Mouse (Mus musculus): ENCODE data around the gene Selenof. TPM values are rescaled to one million over a fixed set of nuclear protein-coding genes. Genes with fewer than 3 reads are reported as not detected.
A peak's percentile ranks its signal among the peaks of the same experiment; 100 is the strongest.

The Selenof gene
- polyA plus RNA-seq, 1 experiment from 2014 or later = 756 TPM

DNA sequence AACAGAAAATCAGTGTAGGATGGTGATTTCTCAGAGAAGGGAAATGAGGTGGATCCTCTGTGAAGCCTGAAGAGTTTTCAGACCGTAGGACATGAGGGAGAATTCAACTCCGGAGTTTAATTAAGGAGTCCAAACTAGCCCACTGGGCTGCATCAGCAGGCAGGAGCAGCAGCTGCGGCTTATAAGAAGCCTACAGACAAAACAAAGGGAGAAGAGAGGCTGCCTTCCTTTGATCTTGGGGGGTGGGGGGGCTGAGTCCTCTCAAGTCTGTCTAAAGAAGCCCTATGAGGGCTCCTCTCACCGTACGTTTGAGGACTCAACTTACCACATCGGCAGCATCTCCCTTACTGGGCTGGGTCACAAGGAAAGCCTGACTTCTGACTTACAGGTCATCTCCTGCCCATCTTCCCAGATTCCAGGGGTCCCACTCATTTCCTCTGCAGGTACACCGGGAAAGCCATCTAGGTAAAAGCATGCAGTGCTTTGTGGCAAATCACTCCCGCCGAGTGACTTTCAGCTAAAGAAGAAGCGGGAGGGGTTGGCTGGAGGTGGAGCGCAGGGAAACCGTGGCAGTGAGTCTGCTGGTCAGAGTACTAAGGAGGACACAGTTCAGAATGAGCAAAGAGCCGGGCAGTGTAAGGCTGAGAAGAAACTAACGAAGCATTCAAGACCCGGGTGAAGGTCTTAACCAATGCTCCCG, 13.3 kb upstream of the Selenof start:
- Histone ChIP-seq H3K9me3 (ENCODE audit: control insufficient read depth, low read length) (no peaks in the 10 kb centered on the region), H3K9ac (ENCODE audit: low read length) (peak overlapping the region; percentile 31; the same call in 1 of the 2 replicates), H3K27me3 (ENCODE audit: control insufficient read depth, insufficient read depth, low read depth, low read length) (no peaks in the 10 kb centered on the region), H3K36me3 (ENCODE audit: control insufficient read depth, insufficient read depth, low read length) (no peaks in the 10 kb centered on the region), H3K27ac (ENCODE audit: low read length) (no peak overlapping the region), H3K4me3 (ENCODE audit: low read length) (no peak overlapping the region; the same call in 1 of the 2 replicates), H3K4me1 (replicated peaks; ENCODE audit: control insufficient read depth, insufficient read depth, low read length) (peaks cover 19% of the 10 kb centered on the region), H3K4me2 (ENCODE audit: low read depth, low read length) (no peak overlapping the region)
- WGBS = 24% methylated on average over 16 of the region's 16 CpGs
- 0 out of 2 replicates have a peak, but pooled peaks have one; percentile 27 for ATAC-seq (ENCODE audit: low read depth)

DNA sequence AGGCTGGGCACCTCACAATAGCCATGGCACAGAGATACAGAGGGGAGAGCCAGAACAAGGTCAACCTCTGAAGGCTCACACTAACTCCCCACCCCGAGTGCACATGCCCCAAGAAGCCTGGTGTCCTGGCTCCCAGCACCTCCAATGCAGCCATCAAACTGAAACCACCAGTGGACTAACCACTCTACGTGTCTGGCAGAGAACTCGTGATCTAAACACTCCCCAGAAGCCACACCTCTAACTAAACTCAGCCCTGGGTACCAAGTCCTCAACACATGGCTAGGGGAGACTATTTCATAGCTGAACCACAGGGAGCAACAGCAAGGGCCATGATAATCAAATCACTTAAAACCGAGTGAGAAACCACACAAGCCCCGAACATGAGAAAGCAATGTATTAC, 11.8 kb upstream of the Selenof start:
- no peaks in the 10 kb centered on the region for H3K27me3 ChIP-seq (ENCODE audit: control insufficient read depth, insufficient read depth, low read depth, low read length)
- H3K9me3 ChIP-seq (ENCODE audit: control insufficient read depth, low read length) = no peaks in the 10 kb centered on the region
- WGBS = 39% methylated on average over 5 of the region's 5 CpGs
- H3K4me3 ChIP-seq (ENCODE audit: low read length) = no peak overlapping the region
- H3K36me3 ChIP-seq (ENCODE audit: control insufficient read depth, insufficient read depth, low read length) = no peaks in the 10 kb centered on the region
- no peak for ATAC-seq (ENCODE audit: low read depth)
- H3K27ac ChIP-seq (ENCODE audit: low read length) = no peak overlapping the region
- H3K4me1 ChIP-seq (replicated peaks; ENCODE audit: control insufficient read depth, insufficient read depth, low read length) = peaks cover 19% of the 10 kb centered on the region
- no peak overlapping the region for H3K4me2 ChIP-seq (ENCODE audit: low read depth, low read length)
- no peak overlapping the region for H3K9ac ChIP-seq (ENCODE audit: low read length)

DNA sequence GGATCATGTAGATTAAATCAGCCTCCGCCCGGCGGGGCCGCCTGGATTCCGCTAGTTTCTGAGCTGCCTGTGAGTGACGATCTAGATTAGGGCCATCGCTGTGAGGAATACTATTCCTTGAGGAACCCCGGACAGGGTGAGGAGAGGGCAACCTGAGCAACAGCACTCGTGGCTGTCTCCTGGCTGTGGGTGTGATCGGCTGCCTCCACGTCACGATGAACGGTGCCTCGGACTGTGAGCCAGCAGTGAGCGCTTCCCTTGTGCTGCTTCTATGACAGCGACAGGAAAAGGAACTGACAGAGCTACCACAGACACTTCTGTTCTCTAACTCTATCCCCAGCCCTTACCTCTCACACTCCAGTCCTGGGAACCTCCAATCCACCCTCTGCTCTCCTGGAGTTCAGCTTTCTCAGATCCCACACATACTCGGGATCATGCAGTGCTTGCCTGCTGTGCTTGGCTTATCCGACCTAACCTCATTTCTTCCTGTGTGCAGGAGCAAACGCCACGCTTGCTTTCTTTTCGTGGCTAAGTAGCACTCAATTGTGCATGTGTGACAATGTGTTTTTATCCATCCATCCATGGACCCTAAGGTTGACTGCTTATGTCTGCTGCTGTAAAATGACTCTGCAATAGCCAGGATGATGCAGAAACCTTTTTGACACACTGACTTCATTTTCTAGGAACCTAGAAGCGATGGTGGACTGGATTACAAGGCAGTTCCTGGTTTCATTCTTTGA, 8.4 kb upstream of the Selenof start:
- ATAC-seq (ENCODE audit: low read depth) = peak; percentile 41; the same call in 1 of the 2 replicates
- H3K9ac ChIP-seq (ENCODE audit: low read length) = peak overlapping the region; percentile 14; the same call in 1 of the 2 replicates
- WGBS = 49% methylated on average over 22 of the region's 22 CpGs
- H3K4me3 ChIP-seq (ENCODE audit: low read length) = no peak overlapping the region
- H3K9me3 ChIP-seq (ENCODE audit: control insufficient read depth, low read length) = no peaks in the 10 kb centered on the region
- peak overlapping the region; percentile 39 for H3K4me2 ChIP-seq (ENCODE audit: low read depth, low read length)
- no peaks in the 10 kb centered on the region for H3K27me3 ChIP-seq (ENCODE audit: control insufficient read depth, insufficient read depth, low read depth, low read length)
- H3K4me1 ChIP-seq (replicated peaks; ENCODE audit: control insufficient read depth, insufficient read depth, low read length) = peaks cover 17% of the 10 kb centered on the region
- no peak overlapping the region for H3K27ac ChIP-seq (ENCODE audit: low read length)
- no peaks in the 10 kb centered on the region for H3K36me3 ChIP-seq (ENCODE audit: control insufficient read depth, insufficient read depth, low read length)

DNA sequence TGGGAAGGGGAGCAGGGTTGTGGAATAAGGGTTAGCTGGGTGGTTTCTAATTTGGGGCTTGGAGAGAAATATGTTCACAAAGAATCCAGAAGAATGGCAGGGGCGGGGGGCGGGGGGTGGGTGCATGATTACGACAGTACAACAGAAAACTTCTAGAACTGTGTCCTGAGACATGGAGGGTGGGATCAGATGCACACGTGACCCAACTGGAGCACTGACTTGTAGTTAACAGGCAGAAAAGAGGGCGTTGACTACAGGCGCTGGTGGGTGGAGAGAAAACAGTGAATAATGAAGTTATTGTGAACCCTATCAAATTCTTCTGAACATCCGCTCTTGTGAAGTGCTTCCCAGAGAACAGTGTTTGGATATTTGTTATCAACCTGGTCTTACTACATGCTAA, 6.2 kb upstream of the Selenof start:
- H3K9me3 ChIP-seq (ENCODE audit: control insufficient read depth, low read length) = no peaks in the 10 kb centered on the region
- H3K36me3 ChIP-seq (ENCODE audit: control insufficient read depth, insufficient read depth, low read length) = no peaks in the 10 kb centered on the region
- ATAC-seq (ENCODE audit: low read depth) = no peak
- H3K9ac ChIP-seq (ENCODE audit: low read length) = no peak overlapping the region
- H3K27ac ChIP-seq (ENCODE audit: low read length) = no peak overlapping the region
- peaks cover 14% of the 10 kb centered on the region for H3K4me1 ChIP-seq (replicated peaks; ENCODE audit: control insufficient read depth, insufficient read depth, low read length)
- H3K4me3 ChIP-seq (ENCODE audit: low read length) = no peak overlapping the region
- no peaks in the 10 kb centered on the region for H3K27me3 ChIP-seq (ENCODE audit: control insufficient read depth, insufficient read depth, low read depth, low read length)
- no peak overlapping the region for H3K4me2 ChIP-seq (ENCODE audit: low read depth, low read length)
- WGBS = 74% methylated on average over 7 of the region's 7 CpGs

DNA sequence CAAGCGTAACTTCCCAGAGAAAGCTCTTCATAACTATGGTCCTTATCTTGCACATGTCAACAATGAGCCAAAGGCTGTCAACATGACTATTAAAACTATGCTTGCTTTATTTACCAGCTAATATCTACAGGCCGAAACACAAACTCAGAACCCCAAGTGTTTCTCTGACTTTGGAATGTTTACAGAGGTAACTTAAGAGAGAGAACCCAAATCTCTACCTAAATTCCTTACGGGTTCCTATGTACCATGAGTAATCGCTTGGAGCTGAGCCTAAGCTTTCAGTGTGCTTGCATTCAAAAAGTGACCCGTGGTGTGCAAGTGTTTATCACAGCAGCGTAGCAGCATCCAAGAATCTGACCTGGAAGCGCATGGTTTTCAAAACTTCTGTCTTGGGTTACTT, 4.9 kb upstream of the Selenof start:
- Histone ChIP-seq H3K4me1 (replicated peaks; ENCODE audit: control insufficient read depth, insufficient read depth, low read length) (peaks cover 17% of the 10 kb centered on the region), H3K4me2 (ENCODE audit: low read depth, low read length) (no peak overlapping the region), H3K4me3 (ENCODE audit: low read length) (no peak overlapping the region), H3K27me3 (ENCODE audit: control insufficient read depth, insufficient read depth, low read depth, low read length) (no peaks in the 10 kb centered on the region), H3K9me3 (ENCODE audit: control insufficient read depth, low read length) (no peaks in the 10 kb centered on the region), H3K9ac (ENCODE audit: low read length) (no peak overlapping the region), H3K36me3 (ENCODE audit: control insufficient read depth, insufficient read depth, low read length) (no peaks in the 10 kb centered on the region), H3K27ac (ENCODE audit: low read length) (no peak overlapping the region)
- ATAC-seq (ENCODE audit: low read depth) = no peak
- WGBS = 57% methylated on average over 7 of the region's 7 CpGs

DNA sequence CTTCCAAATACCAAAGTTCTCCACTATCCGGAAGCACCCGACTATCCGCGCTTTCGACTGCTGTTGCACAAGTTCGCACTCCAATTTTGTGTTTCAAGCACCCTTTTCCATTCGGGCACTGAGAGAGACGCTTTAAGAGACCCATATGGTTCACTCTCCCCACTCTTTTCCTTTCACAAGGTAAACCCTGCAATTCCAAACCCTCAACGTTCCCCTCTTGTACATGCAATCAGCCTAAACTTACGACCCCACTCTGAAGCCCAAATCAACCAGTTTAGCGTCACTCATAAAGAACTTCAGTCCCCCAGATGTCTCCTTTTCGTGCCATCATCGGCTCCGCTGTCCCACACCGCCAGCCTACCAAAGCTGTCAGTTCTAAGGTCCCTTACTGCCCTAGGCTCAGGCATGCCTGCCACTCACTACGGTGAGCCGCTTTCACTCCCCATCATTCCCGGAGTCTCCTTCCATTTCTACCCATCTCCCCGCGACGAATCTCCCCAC, 1.2 kb upstream of the Selenof start:
- Histone ChIP-seq H3K4me2 (ENCODE audit: low read depth, low read length) (peak overlapping the region; percentile 97), H3K27me3 (ENCODE audit: control insufficient read depth, insufficient read depth, low read depth, low read length) (no peaks in the 10 kb centered on the region), H3K4me3 (ENCODE audit: low read length) (peak overlapping the region; percentile 88), H3K9ac (ENCODE audit: low read length) (peak overlapping the region; percentile 87), H3K9me3 (ENCODE audit: control insufficient read depth, low read length) (no peaks in the 10 kb centered on the region), H3K27ac (ENCODE audit: low read length) (no peak overlapping the region), H3K4me1 (replicated peaks; ENCODE audit: control insufficient read depth, insufficient read depth, low read length) (peaks cover 32% of the 10 kb centered on the region), H3K36me3 (ENCODE audit: control insufficient read depth, insufficient read depth, low read length) (no peaks in the 10 kb centered on the region)
- no peak for ATAC-seq (ENCODE audit: low read depth)
- under 1% methylated on average over 21 of the region's 21 CpGs for WGBS

DNA sequence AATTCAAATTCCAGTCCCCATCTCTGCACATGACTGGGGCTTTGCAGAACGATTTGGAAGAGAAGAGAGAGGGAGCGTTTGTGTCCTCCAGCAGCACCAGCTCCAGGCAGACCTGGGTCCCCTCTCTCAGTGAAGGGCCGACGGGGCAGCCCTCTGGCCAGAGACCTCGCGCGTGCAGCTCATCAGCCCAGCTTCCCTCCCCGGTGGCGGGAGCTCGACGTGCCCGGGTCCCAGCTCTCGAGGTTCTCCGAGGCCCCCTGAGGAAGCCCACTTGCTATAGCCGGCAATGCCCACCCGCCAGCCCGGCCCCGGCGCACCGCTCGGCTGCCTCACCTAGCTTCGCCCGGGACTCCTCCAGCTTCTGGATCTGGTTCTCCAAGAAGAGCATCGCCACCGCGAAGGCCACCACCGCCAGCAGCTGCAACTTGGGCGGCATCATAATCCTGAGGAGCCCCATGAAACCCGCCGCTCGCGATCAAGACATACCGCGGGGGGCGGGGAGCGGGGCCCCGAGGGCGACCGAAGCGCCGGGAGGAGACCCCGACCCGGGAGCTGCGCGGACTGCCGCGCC, 618 bp upstream of the Selenof start:
- H3K4me3 ChIP-seq (ENCODE audit: low read length) = peak overlapping the region; percentile 88
- no peaks in the 10 kb centered on the region for H3K27me3 ChIP-seq (ENCODE audit: control insufficient read depth, insufficient read depth, low read depth, low read length)
- peak overlapping the region; percentile 87 for H3K9ac ChIP-seq (ENCODE audit: low read length)
- H3K9me3 ChIP-seq (ENCODE audit: control insufficient read depth, low read length) = no peaks in the 10 kb centered on the region
- peak overlapping the region; percentile 71 for H3K27ac ChIP-seq (ENCODE audit: low read length)
- H3K4me1 ChIP-seq (replicated peaks; ENCODE audit: control insufficient read depth, insufficient read depth, low read length) = peaks cover 34% of the 10 kb centered on the region
- under 1% methylated on average over 45 of the region's 47 CpGs for WGBS
- H3K4me2 ChIP-seq (ENCODE audit: low read depth, low read length) = peak overlapping the region; percentile 97
- peak; percentile 8 for ATAC-seq (ENCODE audit: low read depth)
- H3K36me3 ChIP-seq (ENCODE audit: control insufficient read depth, insufficient read depth, low read length) = no peaks in the 10 kb centered on the region

DNA sequence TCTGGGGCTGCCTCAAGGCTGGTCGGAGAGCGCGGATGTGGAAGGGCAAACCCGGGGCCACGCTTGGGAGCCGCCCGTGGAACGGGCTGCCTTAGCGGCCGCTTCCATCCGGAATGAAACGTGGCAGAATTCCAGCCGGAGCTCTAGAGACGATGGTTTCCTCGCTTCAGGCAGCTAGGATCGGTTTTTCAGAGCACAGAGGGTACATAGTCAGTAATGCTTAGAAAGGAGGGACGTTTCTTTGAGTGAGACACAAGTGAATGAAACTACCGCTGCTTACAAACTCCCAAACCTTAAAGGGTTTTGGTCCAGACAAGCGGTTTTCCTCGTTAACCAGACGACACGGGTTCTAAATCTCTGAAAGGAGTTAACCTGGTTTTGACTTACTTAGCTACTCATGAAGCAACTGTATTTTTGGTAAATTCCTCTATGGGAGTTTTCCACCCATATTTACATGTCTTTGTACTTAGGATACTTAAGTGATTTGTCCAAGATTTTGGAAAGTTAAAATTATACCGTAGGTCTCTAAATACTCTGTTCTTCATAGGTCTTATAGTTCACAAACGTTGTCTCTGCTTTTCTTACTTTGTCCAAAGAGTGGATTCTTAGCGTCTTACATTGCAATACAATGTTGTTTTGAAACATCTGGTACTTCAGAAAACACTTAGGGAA, 848 bp downstream of the Selenof start:
- peak overlapping the region; percentile 59 for H3K4me2 ChIP-seq (ENCODE audit: low read depth, low read length)
- peak overlapping the region; percentile 96 for H3K9ac ChIP-seq (ENCODE audit: low read length)
- no peaks in the 10 kb centered on the region for H3K9me3 ChIP-seq (ENCODE audit: control insufficient read depth, low read length)
- H3K4me3 ChIP-seq (ENCODE audit: low read length) = peak overlapping the region; percentile 89
- H3K27ac ChIP-seq (ENCODE audit: low read length) = peak overlapping the region; percentile 90
- H3K4me1 ChIP-seq (replicated peaks; ENCODE audit: control insufficient read depth, insufficient read depth, low read length) = peaks cover 43% of the 10 kb centered on the region
- H3K36me3 ChIP-seq (ENCODE audit: control insufficient read depth, insufficient read depth, low read length) = no peaks in the 10 kb centered on the region
- ATAC-seq (ENCODE audit: low read depth) = no peak
- no peaks in the 10 kb centered on the region for H3K27me3 ChIP-seq (ENCODE audit: control insufficient read depth, insufficient read depth, low read depth, low read length)
- WGBS = under 1% methylated on average over 25 of the region's 25 CpGs

Measured in lung, embryonic 16.5 days (tissue).